Mouse (Mus musculus): ENCODE measurements at regions not wholly inside any gene's neighbourhood (a gene's known extent, or its start where the extent isn't known, plus 50 kb on each side); places are given as distances from the start of the nearest gene placed in this dataset.

DNA sequence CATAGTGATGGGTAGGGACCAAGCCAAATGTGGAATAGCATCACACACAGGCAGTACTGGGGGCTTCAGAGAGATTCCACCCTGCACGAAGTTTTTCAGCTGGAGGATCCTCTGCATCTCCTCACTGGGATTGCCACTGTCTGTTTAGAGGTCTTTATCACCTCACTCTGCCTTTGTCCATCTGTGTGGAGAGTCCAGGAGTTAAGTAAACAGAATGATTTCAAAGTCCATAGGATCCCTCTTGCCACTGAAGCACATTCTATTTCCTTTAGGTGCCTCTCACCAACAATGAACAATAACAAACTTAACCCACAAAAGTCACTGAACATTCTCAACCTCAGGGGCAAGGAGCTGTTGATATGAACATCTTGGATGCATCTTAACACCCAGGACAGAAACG, 82.7 kb downstream of the Lyplal1 start:
- Histone ChIP-seq H3K4me1 (no peaks in the 10 kb centered on the region), H3K27me3 (replicated peaks) (no peaks in the 10 kb centered on the region), H3K27ac (no peak overlapping the region), H3K4me2 (no peak overlapping the region), H3K9me3 (replicated peaks) (no peaks in the 10 kb centered on the region), H3K36me3 (no peaks in the 10 kb centered on the region), H3K9ac (no peak overlapping the region), H3K4me3 (no peak overlapping the region)
- WGBS (ENCODE audit: insufficient replicate concordance): 51% methylated on average over 2 of the region's 2 CpGs
- ATAC-seq: peak; percentile 54; the same call in 1 of the 2 replicates
